Mouse (Mus musculus): ENCODE data around the gene Fer.
"Not testable (repeated sequence)": the region's sequence is repeated elsewhere in the genome, so short reads cannot be mapped to it uniquely, and the experiment has no call there.

DNA sequence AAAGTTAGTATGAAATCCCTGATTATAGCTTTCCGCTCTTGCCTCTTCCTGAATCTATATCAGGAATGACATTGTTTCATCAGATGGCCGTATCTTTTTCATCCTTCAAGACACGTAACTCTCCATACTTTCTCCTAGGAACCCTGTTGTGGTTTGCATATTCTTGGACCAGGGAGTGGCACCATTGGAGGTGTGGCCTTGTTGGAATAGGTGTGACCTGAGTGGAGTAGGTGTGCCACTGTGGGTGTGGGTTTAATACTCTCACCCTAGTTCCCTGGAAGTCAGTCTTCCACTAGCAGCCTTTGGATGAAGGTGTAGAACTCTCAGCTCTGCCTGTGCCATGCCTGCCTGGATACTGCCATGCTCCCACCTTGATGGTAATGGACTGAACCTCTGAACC, 17.1 kb upstream of the Fer start:
- TF ChIP-seq CTCF (conservative IDR thresholded peaks at IDR 0.05; ENCODE audit: insufficient read depth, insufficient read length, low read depth, low read length); POLR2A (IDR thresholded peaks at IDR 0.05; ENCODE audit: low read depth, low read length): not testable (repeated sequence)

Data from kidney, adult 2 months (tissue).